Mouse (Mus musculus) neutrophil, adult 5-6 weeks (primary cell): Measurements from ENCODE around the gene Zfp839. TPM values are rescaled to one million over a fixed set of nuclear protein-coding genes. Genes with fewer than 3 reads are reported as not detected.

ENCODE experiments used
- ATAC-seq: fragments of 151-379, 151-347 bp; 2 replicates; pipeline ENCODE4 v1.8.0; 2017; ENCODE audit warnings: mild to moderate bottlenecking, moderate TSS enrichment; ENCODE audit not compliant: insufficient number of reproducible peaks, poor library complexity, low FRiP score, severe bottlenecking; ENCODE audit errors: extremely low read depth
- total RNA-seq: library from RNA; stranded (forward); fragments of 200-1000 nt; gene quantifications from 2 replicates; pipeline ENCODE4 v1.2.3, GENCODE M21; 2017

Zfp839 gene
- total RNA-seq = 12.8 and 13.6 TPM in 2 replicates

- peak; percentile 52 for ATAC-seq
These were observed at the start of gene Zfp839 for GRCm38 (mm10) chr12:110850010-110850928. Gene Zfp839 (plus strand): TSS chr12:110850253.

- no peak for ATAC-seq
These were observed 48.1 kb upstream of the Zfp839 start for GRCm38 (mm10) chr12:110801876-110802464.

GRCm38 (mm10) chr12:110802674-110803297, 47.3 kb upstream of the Zfp839 start:
- no peak for ATAC-seq

DNA sequence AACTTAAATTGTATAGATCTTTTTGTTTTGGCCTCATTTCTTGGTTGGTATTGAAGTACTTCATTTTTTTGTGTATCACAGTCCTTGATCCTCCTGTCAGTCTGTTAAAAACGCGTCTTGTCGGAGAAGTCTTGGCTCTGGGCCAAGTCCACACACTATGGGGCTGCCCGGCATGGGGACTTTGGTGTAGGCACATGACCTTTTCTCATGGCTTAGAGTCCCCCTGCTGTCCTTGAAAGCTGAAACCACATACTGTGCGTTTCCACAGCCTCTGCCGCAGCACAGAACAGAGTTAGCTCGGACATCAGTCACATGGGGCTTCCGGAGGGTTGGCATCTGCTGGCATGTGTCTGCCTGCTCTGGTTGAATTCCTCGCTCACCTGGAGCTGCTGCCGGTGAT, 45.8 kb upstream of the Zfp839 start:
- no peak for ATAC-seq

GRCm38 (mm10) chr12:110806301-110806970, 43.6 kb upstream of the Zfp839 start:
- ATAC-seq = no peak

- no peak for ATAC-seq
These were observed 41.6 kb upstream of the Zfp839 start for GRCm38 (mm10) chr12:110808430-110808829.

DNA sequence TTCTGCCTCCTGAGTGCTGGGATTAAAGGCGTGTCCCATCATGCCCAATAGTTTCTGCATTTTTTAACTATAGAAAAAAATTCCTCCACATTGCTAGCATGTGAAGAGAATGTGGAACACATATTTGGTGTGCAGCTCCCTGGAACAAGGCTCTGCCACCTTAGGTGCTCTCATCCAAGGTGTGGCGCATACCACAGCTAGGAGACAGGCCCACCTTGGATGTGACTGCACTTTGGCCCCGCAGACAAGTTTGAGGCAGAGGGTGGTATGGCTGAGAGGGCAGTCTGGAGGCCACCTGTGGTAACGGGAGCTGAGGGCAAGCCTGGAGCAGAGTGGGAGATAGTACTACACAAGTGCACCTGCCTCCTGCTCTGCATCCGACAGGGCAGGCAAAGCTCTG, 41.2 kb upstream of the Zfp839 start:
- ATAC-seq = no peak

DNA sequence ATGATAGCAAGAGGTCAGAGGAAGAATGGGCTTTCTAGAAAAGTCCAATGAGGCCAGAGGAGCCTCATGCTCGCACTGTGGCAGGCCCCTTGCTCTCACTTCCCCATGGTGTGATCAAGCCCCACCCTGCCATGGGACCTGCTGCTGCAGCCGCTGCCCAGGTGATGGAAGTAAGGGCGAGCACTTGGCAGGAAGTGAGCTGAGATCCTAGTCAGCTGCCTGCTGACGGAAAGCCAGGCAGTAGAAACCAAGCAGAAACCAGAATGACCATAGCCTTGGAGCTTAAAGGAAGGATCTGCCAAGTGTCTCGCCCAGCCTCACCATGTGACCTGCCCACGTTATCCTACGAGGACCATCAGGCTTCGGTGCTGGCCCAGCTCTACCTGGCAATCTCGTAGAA, 36.9 kb upstream of the Zfp839 start:
- ATAC-seq = peak; percentile 56; the same call in 1 of the 2 replicates

GRCm38 (mm10) chr12:110813624-110814023, 36.4 kb upstream of the Zfp839 start:
- no peak for ATAC-seq

DNA sequence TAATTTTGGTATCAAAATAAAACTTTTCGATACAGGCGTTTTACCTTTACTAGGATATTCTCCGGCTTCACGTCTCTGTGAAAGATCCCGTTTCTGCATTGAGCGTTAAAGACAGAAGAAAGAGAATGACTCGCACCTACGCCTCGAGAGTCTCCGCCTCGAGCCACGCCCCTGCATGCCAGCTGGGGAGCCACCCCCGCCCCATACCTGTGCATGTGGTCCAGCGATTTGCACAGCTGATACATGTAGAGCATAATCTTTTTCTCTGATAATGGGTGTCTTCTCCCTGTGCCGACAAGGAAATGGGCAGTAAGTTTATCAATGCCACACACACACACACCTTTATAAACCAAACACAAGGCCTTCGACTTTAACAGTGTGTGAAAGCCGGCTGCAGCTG, 35.1 kb upstream of the Zfp839 start:
- ATAC-seq = no peak

GRCm38 (mm10) chr12:110816833-110817232, 33.2 kb upstream of the Zfp839 start:
- ATAC-seq = no peak

DNA sequence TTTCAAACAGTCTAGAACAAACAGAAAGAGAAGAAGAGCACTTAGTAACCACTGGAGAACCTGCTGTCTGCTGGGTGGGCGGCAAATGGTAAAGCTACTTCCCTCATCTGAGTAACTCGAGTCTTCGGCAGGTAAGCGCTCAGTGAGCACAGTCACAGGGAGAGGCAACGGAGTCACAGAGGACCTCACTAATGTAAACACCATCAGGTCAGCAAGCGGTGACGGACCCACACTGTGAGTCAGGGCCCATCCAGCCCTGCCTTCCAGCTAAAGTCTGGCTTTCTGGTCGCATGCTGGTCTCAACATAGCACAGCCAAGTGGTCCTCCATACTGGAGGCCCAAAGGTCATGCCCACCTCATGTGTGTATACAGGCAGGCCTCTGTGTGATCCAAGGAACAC, 30.7 kb upstream of the Zfp839 start:
- ATAC-seq = no peak

GRCm38 (mm10) chr12:110821787-110822186, 28.3 kb upstream of the Zfp839 start:
- ATAC-seq = no peak

GRCm38 (mm10) chr12:110822366-110822765, 27.7 kb upstream of the Zfp839 start:
- no peak for ATAC-seq

GRCm38 (mm10) chr12:110828908-110829307, 21.1 kb upstream of the Zfp839 start:
- no peak for ATAC-seq

GRCm38 (mm10) chr12:110830293-110831024, 19.6 kb upstream of the Zfp839 start:
- no peak for ATAC-seq

DNA sequence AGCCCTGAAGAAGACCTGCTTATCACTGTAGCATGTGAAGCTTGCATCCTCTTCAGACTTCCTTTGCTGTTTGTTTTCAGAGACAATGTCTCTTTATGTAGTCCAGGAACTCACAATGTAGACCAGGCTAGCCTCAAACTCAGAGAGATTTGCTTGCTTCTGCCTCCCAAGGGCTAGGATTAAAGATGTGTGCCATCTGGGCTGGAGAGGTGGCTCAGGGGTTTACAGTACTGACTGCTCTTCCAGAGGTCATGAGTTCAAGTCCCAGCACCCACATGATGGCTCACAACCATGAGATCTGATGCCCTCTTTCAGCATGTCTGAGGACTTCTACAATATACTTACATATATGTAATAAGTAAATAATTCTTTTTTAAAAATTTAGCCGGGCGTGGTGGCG, 14.9 kb upstream of the Zfp839 start:
- no peak for ATAC-seq

DNA sequence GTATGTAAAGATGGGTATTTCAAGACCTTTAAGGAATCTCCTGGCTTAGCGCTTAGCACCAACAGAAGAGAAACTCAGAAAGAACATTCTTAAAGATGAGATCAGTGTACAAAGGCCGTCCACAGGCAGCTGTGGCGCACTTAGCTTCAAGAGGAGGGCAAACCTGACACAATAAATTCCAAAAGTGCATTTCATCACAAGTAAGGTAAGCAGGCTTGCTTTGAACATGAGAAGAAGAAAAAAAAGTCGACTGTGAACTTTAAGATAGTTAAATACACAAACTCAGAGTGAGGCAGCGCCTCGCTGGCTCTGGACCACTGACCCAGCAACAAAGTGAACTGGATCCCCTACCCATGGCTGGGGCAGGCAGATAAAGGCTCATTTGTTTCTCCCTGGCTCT, 13.3 kb upstream of the Zfp839 start:
- no peak for ATAC-seq
